Mouse (Mus musculus): ENCODE data around the gene Prkn. TPM values are rescaled to one million over a fixed set of nuclear protein-coding genes. Genes with fewer than 3 reads are reported as not detected.

Gene Prkn
- polyA plus RNA-seq, 1 experiment from 2014 or later: 3.0 TPM

DNA sequence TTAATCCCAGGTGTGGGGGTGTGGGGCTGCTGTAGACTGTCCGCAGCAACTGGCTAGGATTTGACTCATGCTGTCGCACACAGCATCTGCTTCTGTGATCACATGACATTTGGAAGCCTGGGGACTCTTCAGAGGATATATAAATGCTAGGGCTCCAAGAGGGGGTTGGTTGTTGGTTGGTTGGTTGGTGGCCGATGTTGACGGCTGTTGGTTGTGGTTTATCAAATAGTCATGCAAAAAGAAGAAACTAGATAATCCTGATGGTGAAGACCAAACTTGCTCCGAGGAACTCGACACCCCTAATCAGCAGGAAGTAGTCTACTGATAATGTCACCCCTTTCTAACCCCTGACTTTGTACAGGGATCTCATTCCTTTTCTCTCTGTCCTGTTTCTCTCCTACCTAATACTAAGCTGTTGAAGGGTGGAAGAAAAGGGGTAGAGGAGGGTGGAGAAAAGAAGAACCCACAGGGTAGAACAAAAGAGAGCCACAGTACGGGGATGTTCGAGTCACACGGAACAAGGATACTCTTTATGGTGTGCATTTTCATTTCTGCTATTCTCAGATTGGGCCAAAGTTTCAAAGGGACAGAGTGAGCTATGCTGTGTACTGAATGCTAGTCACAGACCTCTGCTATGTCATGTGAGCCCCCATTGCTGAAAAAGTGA lies 948.2 kb downstream of the Prkn start:
- WGBS: 83% methylated on average over 9 of the region's 9 CpGs
- H3K4me1 ChIP-seq (ENCODE audit: control insufficient read depth, insufficient read depth, low read length): no peaks in the 10 kb centered on the region

DNA sequence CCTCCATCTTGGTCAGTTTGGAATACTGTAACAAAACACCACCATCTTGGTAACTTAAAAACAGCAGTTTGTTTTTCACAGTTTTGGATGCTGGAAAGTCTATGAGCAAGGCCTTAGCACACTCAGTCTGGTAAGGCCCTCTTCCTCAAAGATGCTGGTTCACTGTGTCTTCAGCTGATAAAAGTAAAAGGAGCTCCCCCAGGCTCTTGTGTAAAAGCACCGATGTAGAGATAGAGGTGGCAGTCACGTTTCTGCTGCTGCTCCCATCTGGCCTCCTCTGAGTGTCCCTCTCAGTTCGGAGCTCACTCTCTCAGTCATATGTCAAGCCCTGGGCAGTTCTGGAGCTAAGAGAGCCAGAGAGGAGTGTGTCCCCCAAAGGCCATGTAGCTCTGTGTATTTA lies 955.8 kb downstream of the Prkn start:
- H3K9me3 ChIP-seq (ENCODE audit: control insufficient read depth, low read depth, low read length): no peaks in the 10 kb centered on the region
- WGBS: 74% methylated on average over 3 of the region's 3 CpGs
- ATAC-seq (ENCODE audit: insufficient number of reproducible peaks, insufficient read depth, low FRiP score, low read depth): no peak

More for the DNA sequence above, 948.2 kb downstream of the Prkn start:
- Histone ChIP-seq H3K4me3 (ENCODE audit: low read depth, low read length) (no peak overlapping the region), H3K4me2 (replicated peaks; ENCODE audit: low read depth, low read length) (no peak overlapping the region), H3K27me3 (ENCODE audit: control insufficient read depth, insufficient read depth, low read length) (no peaks in the 10 kb centered on the region), H3K9me3 (ENCODE audit: control insufficient read depth, low read depth, low read length) (no peaks in the 10 kb centered on the region), H3K9ac (replicated peaks; ENCODE audit: low read depth, low read length) (no peak overlapping the region), H3K36me3 (ENCODE audit: control insufficient read depth, insufficient read depth, low read length) (no peaks in the 10 kb centered on the region), H3K27ac (ENCODE audit: low read length) (no peak overlapping the region)
- ATAC-seq (ENCODE audit: insufficient number of reproducible peaks, insufficient read depth, low FRiP score, low read depth): no peak

DNA sequence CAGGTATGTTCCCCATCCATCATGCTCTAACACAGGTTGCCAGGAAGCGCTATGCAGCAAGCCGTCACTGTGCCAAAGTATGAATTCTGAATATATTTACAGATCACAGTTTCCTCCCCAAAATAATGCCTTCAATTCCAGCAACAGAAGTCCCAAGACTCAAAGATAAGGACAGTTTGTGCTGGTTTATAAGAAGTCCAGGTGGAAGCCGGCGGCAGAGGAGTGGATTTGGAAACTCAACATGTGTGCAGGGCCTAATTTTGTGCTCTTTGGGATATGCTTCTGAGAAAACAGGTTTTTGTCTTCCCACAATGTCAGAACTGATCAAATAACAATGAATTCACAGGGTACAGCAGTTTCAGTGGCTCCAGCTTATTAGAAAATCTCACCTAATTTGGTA lies 961.0 kb downstream of the Prkn start:
- H3K27ac ChIP-seq (ENCODE audit: low read length): no peak overlapping the region
- no peak overlapping the region for H3K4me3 ChIP-seq (ENCODE audit: low read depth, low read length)
- H3K9me3 ChIP-seq (ENCODE audit: control insufficient read depth, low read depth, low read length): no peaks in the 10 kb centered on the region
- no peak for ATAC-seq (ENCODE audit: insufficient number of reproducible peaks, insufficient read depth, low FRiP score, low read depth)
- no peaks in the 10 kb centered on the region for H3K36me3 ChIP-seq (ENCODE audit: control insufficient read depth, insufficient read depth, low read length)
- H3K9ac ChIP-seq (replicated peaks; ENCODE audit: low read depth, low read length): no peak overlapping the region
- no peaks in the 10 kb centered on the region for H3K27me3 ChIP-seq (ENCODE audit: control insufficient read depth, insufficient read depth, low read length)
- H3K4me2 ChIP-seq (replicated peaks; ENCODE audit: low read depth, low read length): no peak overlapping the region
- 86% methylated on average over 4 of the region's 4 CpGs for WGBS
- H3K4me1 ChIP-seq (ENCODE audit: control insufficient read depth, insufficient read depth, low read length): no peaks in the 10 kb centered on the region

More for the DNA sequence above, 955.8 kb downstream of the Prkn start:
- no peaks in the 10 kb centered on the region for H3K4me1 ChIP-seq (ENCODE audit: control insufficient read depth, insufficient read depth, low read length)
- no peaks in the 10 kb centered on the region for H3K27me3 ChIP-seq (ENCODE audit: control insufficient read depth, insufficient read depth, low read length)
- no peak overlapping the region for H3K4me3 ChIP-seq (ENCODE audit: low read depth, low read length)
- H3K4me2 ChIP-seq (replicated peaks; ENCODE audit: low read depth, low read length): no peak overlapping the region
- H3K27ac ChIP-seq (ENCODE audit: low read length): no peak overlapping the region
- H3K9ac ChIP-seq (replicated peaks; ENCODE audit: low read depth, low read length): no peak overlapping the region
- no peaks in the 10 kb centered on the region for H3K36me3 ChIP-seq (ENCODE audit: control insufficient read depth, insufficient read depth, low read length)

DNA sequence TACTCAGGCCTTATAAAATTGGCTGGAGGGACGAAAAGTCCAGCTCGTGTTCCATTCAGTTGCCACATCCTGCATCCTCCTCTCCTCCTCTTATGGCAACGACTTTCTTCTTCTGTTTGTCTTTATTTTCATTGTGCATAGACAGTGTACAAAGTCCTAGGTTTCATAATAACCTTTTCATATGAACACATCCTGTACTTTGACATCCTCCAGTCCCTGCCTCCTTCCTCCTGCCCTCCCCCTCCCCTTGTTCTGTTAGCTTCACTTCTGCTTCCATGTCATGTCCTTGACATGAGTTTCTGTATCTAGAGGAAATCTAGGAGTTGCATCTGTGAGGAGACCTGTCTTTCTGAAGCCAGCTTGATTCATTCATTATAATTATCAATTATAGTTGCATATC lies 967.1 kb downstream of the Prkn start:
- H3K36me3 ChIP-seq (ENCODE audit: control insufficient read depth, insufficient read depth, low read length): no peaks in the 10 kb centered on the region
- no peak overlapping the region for H3K27ac ChIP-seq (ENCODE audit: low read length)
- no peaks in the 10 kb centered on the region for H3K27me3 ChIP-seq (ENCODE audit: control insufficient read depth, insufficient read depth, low read length)
- no peak for ATAC-seq (ENCODE audit: insufficient number of reproducible peaks, insufficient read depth, low FRiP score, low read depth)
- H3K9me3 ChIP-seq (ENCODE audit: control insufficient read depth, low read depth, low read length): no peaks in the 10 kb centered on the region
- no peak overlapping the region for H3K4me2 ChIP-seq (replicated peaks; ENCODE audit: low read depth, low read length)
- 83% methylated on average over 3 of the region's 3 CpGs for WGBS
- H3K9ac ChIP-seq (replicated peaks; ENCODE audit: low read depth, low read length): no peak overlapping the region
- H3K4me1 ChIP-seq (ENCODE audit: control insufficient read depth, insufficient read depth, low read length): no peaks in the 10 kb centered on the region
- no peak overlapping the region for H3K4me3 ChIP-seq (ENCODE audit: low read depth, low read length)

DNA sequence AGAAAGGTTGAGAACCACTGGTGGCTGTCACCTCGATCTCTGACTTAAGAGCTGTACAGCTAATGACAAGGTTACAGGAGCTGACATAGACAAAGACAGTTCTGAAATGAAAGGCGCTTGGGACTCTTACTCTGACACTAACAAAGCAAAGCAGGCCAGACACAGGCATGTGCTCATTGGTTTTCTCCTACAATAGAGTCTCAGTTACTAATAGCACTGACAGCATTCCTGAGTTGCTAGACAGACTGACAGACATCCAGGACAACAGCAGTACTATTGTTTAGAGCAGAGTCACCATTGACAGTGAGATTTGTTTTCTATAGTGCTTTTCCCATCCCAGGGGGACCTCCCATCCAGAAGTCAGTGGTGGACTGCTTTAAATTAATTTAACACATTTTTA lies 977.7 kb downstream of the Prkn start:
- no peaks in the 10 kb centered on the region for H3K27me3 ChIP-seq (ENCODE audit: control insufficient read depth, insufficient read depth, low read length)
- ATAC-seq (ENCODE audit: insufficient number of reproducible peaks, insufficient read depth, low FRiP score, low read depth): no peak
- WGBS: 70% methylated on average over 2 of the region's 2 CpGs
- H3K4me1 ChIP-seq (ENCODE audit: control insufficient read depth, insufficient read depth, low read length): no peaks in the 10 kb centered on the region
- no peak overlapping the region for H3K27ac ChIP-seq (ENCODE audit: low read length)
- H3K9me3 ChIP-seq (ENCODE audit: control insufficient read depth, low read depth, low read length): peaks cover 4% of the 10 kb centered on the region; the same call in 1 of the 2 replicates
- no peaks in the 10 kb centered on the region for H3K36me3 ChIP-seq (ENCODE audit: control insufficient read depth, insufficient read depth, low read length)
- H3K4me3 ChIP-seq (ENCODE audit: low read depth, low read length): no peak overlapping the region
- H3K9ac ChIP-seq (replicated peaks; ENCODE audit: low read depth, low read length): no peak overlapping the region
- no peak overlapping the region for H3K4me2 ChIP-seq (replicated peaks; ENCODE audit: low read depth, low read length)

DNA sequence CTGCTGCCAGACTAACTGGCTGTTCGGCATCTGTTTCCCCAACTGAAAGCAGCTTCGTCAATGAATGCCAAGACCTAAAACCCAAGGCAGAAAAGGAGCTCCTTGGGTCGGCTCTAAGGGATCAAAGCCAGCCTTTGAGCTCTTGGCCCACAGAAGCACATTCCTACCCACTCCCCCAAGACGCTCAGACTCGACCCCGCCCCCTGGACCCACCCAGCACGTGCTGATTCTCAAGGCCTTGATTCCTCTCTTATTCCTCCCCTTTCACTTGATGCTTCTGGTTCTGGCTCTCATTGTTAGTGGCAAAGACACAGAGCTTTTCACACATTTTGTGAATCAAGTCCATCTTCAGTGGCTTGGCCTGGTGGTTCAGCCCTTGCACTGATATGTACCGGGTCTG lies 979.3 kb downstream of the Prkn start:
- Histone ChIP-seq H3K9ac (replicated peaks; ENCODE audit: low read depth, low read length) (no peak overlapping the region), H3K9me3 (ENCODE audit: control insufficient read depth, low read depth, low read length) (peaks cover 4% of the 10 kb centered on the region; the same call in 1 of the 2 replicates), H3K4me3 (ENCODE audit: low read depth, low read length) (no peak overlapping the region), H3K27ac (ENCODE audit: low read length) (no peak overlapping the region), H3K4me1 (ENCODE audit: control insufficient read depth, insufficient read depth, low read length) (no peaks in the 10 kb centered on the region), H3K4me2 (replicated peaks; ENCODE audit: low read depth, low read length) (no peak overlapping the region), H3K27me3 (ENCODE audit: control insufficient read depth, insufficient read depth, low read length) (no peaks in the 10 kb centered on the region), H3K36me3 (ENCODE audit: control insufficient read depth, insufficient read depth, low read length) (no peaks in the 10 kb centered on the region)
- WGBS: 57% methylated on average over 8 of the region's 8 CpGs
- no peak for ATAC-seq (ENCODE audit: insufficient number of reproducible peaks, insufficient read depth, low FRiP score, low read depth)

DNA sequence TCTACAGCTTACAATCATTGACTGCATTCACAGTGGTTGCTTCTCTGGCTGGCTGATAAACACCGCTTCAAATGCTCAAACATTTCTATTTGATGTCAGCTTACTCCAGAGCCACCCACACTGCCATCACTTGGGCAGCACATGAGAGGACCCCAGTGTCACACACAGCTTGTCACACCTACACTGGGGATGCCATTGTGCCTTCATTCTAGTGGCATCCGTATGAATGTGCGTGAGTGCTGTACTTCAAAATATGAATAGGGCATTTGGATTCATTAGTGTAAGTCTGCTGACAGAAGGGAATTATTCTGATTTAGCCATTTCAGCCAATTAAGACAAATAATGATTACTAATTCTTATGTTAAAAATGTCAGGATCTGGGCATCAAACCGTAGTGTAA lies 980.6 kb downstream of the Prkn start:
- no peak for ATAC-seq (ENCODE audit: insufficient number of reproducible peaks, insufficient read depth, low FRiP score, low read depth)
- H3K4me2 ChIP-seq (replicated peaks; ENCODE audit: low read depth, low read length): no peak overlapping the region
- no peaks in the 10 kb centered on the region for H3K27me3 ChIP-seq (ENCODE audit: control insufficient read depth, insufficient read depth, low read length)
- 95% methylated on average over 4 of the region's 4 CpGs for WGBS
- H3K4me1 ChIP-seq (ENCODE audit: control insufficient read depth, insufficient read depth, low read length): no peaks in the 10 kb centered on the region
- H3K27ac ChIP-seq (ENCODE audit: low read length): no peak overlapping the region
- no peak overlapping the region for H3K9ac ChIP-seq (replicated peaks; ENCODE audit: low read depth, low read length)
- H3K9me3 ChIP-seq (ENCODE audit: control insufficient read depth, low read depth, low read length): peaks cover 4% of the 10 kb centered on the region; the same call in 1 of the 2 replicates
- H3K4me3 ChIP-seq (ENCODE audit: low read depth, low read length): no peak overlapping the region
- no peaks in the 10 kb centered on the region for H3K36me3 ChIP-seq (ENCODE audit: control insufficient read depth, insufficient read depth, low read length)

DNA sequence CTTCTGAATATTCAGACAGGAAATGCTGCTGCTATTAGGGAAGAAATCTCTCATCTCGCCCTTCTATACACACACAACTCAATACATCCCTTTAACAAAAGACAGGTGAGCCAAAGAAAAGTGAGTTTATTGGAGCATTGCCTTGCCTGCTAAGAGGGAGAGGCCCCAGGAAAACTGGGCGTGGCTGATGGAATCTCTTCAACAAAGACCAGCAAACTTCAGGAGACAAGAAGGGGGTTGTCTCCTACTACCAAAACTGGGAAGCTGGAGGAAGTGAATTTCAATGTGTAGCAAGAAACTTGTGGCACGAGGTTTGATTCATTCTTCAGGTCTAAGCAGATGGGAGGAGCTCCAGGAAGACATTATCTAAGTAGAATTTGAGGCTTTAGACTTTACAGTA lies 989.3 kb downstream of the Prkn start:
- H3K27me3 ChIP-seq (ENCODE audit: control insufficient read depth, insufficient read depth, low read length): no peaks in the 10 kb centered on the region
- WGBS: 44% methylated on average over 3 of the region's 3 CpGs
- ATAC-seq (ENCODE audit: insufficient number of reproducible peaks, insufficient read depth, low FRiP score, low read depth): no peak
- H3K36me3 ChIP-seq (ENCODE audit: control insufficient read depth, insufficient read depth, low read length): no peaks in the 10 kb centered on the region
- H3K4me3 ChIP-seq (ENCODE audit: low read depth, low read length): no peak overlapping the region
- H3K9ac ChIP-seq (replicated peaks; ENCODE audit: low read depth, low read length): no peak overlapping the region
- H3K9me3 ChIP-seq (ENCODE audit: control insufficient read depth, low read depth, low read length): no peaks in the 10 kb centered on the region
- no peak overlapping the region for H3K27ac ChIP-seq (ENCODE audit: low read length)
- H3K4me2 ChIP-seq (replicated peaks; ENCODE audit: low read depth, low read length): no peak overlapping the region
- no peaks in the 10 kb centered on the region for H3K4me1 ChIP-seq (ENCODE audit: control insufficient read depth, insufficient read depth, low read length)

DNA sequence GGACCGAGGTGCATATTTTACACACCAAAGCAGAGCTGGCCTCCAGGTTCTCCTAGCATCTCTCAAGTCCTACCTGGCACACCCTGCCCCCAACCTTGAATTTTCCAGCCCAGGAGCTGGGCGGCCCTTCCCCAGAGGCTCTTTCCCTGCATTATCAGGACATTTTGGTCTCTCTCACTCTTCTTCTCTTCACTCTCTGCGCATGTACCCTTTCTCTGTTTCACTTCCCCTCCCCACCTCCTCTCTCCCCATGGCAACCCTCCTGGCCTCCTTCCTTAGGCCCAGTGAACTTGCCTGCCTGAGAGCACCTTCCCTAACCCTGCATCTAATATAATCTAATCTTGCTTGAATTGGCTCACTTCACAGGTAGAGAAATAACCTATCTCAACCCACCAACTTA lies 996.9 kb downstream of the Prkn start:
- ATAC-seq (ENCODE audit: insufficient number of reproducible peaks, insufficient read depth, low FRiP score, low read depth): no peak
- 88% methylated on average over 3 of the region's 3 CpGs for WGBS

More for the DNA sequence above, 996.9 kb downstream of the Prkn start:
- no peak overlapping the region for H3K27ac ChIP-seq (ENCODE audit: low read length)
- H3K9me3 ChIP-seq (ENCODE audit: control insufficient read depth, low read depth, low read length): no peaks in the 10 kb centered on the region; the same call in 1 of the 2 replicates
- H3K4me1 ChIP-seq (ENCODE audit: control insufficient read depth, insufficient read depth, low read length): no peaks in the 10 kb centered on the region
- no peak overlapping the region for H3K4me3 ChIP-seq (ENCODE audit: low read depth, low read length)
- H3K4me2 ChIP-seq (replicated peaks; ENCODE audit: low read depth, low read length): no peak overlapping the region
- H3K27me3 ChIP-seq (ENCODE audit: control insufficient read depth, insufficient read depth, low read length): no peaks in the 10 kb centered on the region
- H3K9ac ChIP-seq (replicated peaks; ENCODE audit: low read depth, low read length): no peak overlapping the region
- H3K36me3 ChIP-seq (ENCODE audit: control insufficient read depth, insufficient read depth, low read length): no peaks in the 10 kb centered on the region

All from stomach, embryonic 14.5 days (tissue).